Mouse (Mus musculus): ENCODE measurements around the gene Sh3bgrl2.
A peak's percentile ranks its signal among the peaks of the same experiment; 100 is the strongest.

DNA sequence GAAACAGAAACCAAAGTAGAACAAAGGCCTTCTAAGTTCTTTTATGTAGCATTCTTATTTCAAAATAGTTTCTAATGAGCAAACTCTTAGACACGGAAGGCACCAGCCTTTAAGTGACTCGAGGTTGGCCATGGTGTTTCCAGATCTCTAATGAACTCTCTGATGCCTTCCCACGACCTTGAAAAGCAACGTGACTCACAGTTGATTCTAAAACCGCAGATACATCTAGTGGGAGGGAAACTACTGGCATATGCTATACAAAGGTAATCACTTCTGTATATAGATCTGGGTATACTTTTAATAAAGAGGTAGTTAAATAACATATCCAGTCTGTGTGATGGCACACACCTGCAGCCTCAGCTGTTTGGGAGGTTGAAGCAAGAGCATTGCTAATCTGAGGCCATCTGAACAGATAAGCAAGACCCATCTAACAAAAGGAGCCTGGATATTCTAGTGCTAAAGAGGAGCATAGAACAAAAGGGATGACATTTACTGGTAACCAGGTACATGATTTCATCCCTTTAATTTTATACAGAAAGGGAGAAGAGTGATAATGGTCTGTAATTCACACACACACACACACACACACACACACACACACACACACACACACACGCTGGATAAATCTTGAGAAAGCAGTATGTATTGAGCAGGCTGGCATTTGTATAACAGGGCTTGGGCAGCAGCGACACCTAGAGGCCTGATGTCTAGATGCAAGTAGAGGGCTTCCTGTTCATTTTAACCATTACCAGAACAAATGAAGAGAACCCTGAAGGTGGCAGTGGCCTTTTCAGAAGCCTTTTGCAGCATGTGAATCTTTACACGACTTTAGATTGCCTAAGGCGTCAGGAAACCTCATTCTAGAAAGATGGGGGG lies 61.5 kb downstream of the Sh3bgrl2 start:
- no peak for TF ChIP-seq POLR2A (IDR thresholded peaks at IDR 0.05; ENCODE audit: insufficient read depth, low read depth, low read length)
- TF ChIP-seq CTCF (IDR thresholded peaks at IDR 0.05): peak; percentile 71
- peak; percentile 69; the same call in 1 of the 2 replicates for TF ChIP-seq EP300 (IDR thresholded peaks at IDR 0.05; ENCODE audit: insufficient read depth, low read depth, low read length)

All from heart, adult 2 months (tissue).